Mouse (Mus musculus): Measurements from ENCODE around the gene Pax9.

GRCm38 (mm10) chr12:56669451-56670122, 22.0 kb upstream of the Pax9 start:
- TF ChIP-seq POLR2A (IDR thresholded peaks at IDR 0.05; ENCODE audit: control insufficient read depth, extremely low read depth, insufficient read depth, low read length, poor library complexity) = no peak
- TF ChIP-seq CTCF (IDR thresholded peaks at IDR 0.05; ENCODE audit: borderline replicate concordance, control insufficient read depth, extremely low read depth, insufficient read depth, low read length, poor library complexity) = no peak
